Comparison of ENCODE assay signal across 10 mouse cellular contexts in the genomic region with DNA sequence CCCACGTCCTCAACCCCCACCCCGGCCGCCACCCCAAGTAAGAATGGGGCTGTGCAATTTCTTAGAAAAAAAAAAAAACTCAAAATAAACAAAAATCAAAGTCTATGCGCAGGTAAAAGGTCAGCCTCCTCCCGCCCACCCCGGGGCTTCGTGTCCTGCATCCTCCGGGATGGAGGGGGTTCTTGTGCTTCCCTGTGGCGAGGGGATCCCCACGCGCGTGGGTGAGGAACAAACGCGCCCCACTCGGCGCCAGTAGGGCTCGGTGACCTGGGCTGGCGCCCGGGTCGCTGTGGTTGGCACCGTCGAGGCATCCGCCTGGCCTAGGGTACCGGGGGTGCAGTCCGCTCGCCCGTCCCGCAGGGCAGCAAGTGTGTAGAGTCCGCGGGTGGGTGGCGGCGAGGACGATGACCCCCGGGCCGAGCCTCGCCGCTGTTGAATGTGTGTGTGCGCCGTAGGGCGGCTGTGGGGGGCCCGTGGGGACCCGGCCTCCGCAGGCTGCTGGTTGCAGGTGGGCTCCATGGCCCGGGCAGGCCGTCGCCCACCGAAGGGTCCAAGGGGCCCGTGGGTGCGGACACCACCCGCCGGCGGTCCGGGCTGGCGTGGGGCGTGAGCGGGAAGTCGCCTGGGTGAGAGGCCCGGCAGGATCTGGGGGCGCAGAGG. TPM values are rescaled to one million over a fixed set of nuclear protein-coding genes. Genes with fewer than 3 reads are reported as not detected.
DNase-seq lines count a peak whose midpoint lies in the region; ATAC-seq and TF ChIP-seq lines count a peak whose summit lies in the region.
"Had no signal": no experiment of that assay in that cellular context is flagged by ENCODE, and none has a peak within 500 bp of the region (broad histone marks: within the 10 kb centered on the region; RNA-seq: fewer than 3 reads in every experiment).

No protein-coding gene starts in this region.

- H3K9ac ChIP-seq in liver, adult 2 months (ENCODE audit: low read depth, low read length) = peak overlapping the region; percentile 94
- no peak overlapping the region for H3K9ac ChIP-seq in forebrain, embryonic 14.5 days (ENCODE audit: low read length)
- peak overlapping the region; percentile 68 for H3K9ac ChIP-seq in limb, embryonic 13.5 days
- peak overlapping the region; percentile 33; the same call in 1 of the 2 replicates for H3K9ac ChIP-seq in stomach, embryonic 14.5 days (replicated peaks; ENCODE audit: low read depth, low read length)

- no peaks in the 10 kb centered on the region for H3K36me3 ChIP-seq in liver, adult 2 months (ENCODE audit: control insufficient read depth, insufficient read depth, low read length)
- peaks cover 28% of the 10 kb centered on the region for H3K36me3 ChIP-seq in forebrain, embryonic 14.5 days (ENCODE audit: control insufficient read depth, insufficient read depth, low read length)
- peaks cover 8% of the 10 kb centered on the region for H3K36me3 ChIP-seq in limb, embryonic 13.5 days
- no peaks in the 10 kb centered on the region for H3K36me3 ChIP-seq in stomach, embryonic 14.5 days (ENCODE audit: control insufficient read depth, insufficient read depth, low read length)

- no peak for TF ChIP-seq CTCF in liver, adult 2 months (IDR thresholded peaks at IDR 0.05; ENCODE audit: low read depth, low read length)

- intact Hi-C loops in left cerebral cortex, postnatal 25 days (cut with DNase I) = no loop called here

- ATAC-seq in forebrain, embryonic 14.5 days = peak; percentile 9; the same call in 1 of the 2 replicates
- ATAC-seq in limb, embryonic 13.5 days (ENCODE audit: low FRiP score, low read depth) = no peak
- no peak for ATAC-seq in stomach, embryonic 14.5 days (ENCODE audit: insufficient number of reproducible peaks, insufficient read depth, low FRiP score, low read depth)

- peaks cover 13% of the 10 kb centered on the region for H3K4me1 ChIP-seq in liver, adult 2 months (ENCODE audit: control insufficient read depth, insufficient read depth, low read length)
- H3K4me1 ChIP-seq in forebrain, embryonic 14.5 days (ENCODE audit: control insufficient read depth, insufficient read depth, low read length) = no peaks in the 10 kb centered on the region
- peaks cover 24% of the 10 kb centered on the region for H3K4me1 ChIP-seq in limb, embryonic 13.5 days
- peaks cover 3% of the 10 kb centered on the region; the same call in 1 of the 2 replicates for H3K4me1 ChIP-seq in stomach, embryonic 14.5 days (ENCODE audit: control insufficient read depth, insufficient read depth, low read length)

- H3K4me2 ChIP-seq in forebrain, embryonic 14.5 days (ENCODE audit: low read length) = peak overlapping the region; percentile 44
- peak overlapping the region; percentile 77 for H3K4me2 ChIP-seq in limb, embryonic 13.5 days (replicated peaks)
- peak overlapping the region; percentile 83 for H3K4me2 ChIP-seq in stomach, embryonic 14.5 days (replicated peaks; ENCODE audit: low read depth, low read length)

- peak overlapping the region; percentile 92 for H3K27ac ChIP-seq in liver, adult 2 months (replicated peaks; ENCODE audit: insufficient read depth, low read depth, low read length)
- no peak overlapping the region for H3K27ac ChIP-seq in forebrain, embryonic 14.5 days (ENCODE audit: low read depth, low read length)
- H3K27ac ChIP-seq in limb, embryonic 13.5 days = no peak overlapping the region
- no peak overlapping the region for H3K27ac ChIP-seq in stomach, embryonic 14.5 days (ENCODE audit: low read length)

- peak overlapping the region; percentile 57 for H3K4me3 ChIP-seq in liver, adult 2 months (ENCODE audit: insufficient read depth, low read depth, low read length)
- H3K4me3 ChIP-seq in forebrain, embryonic 14.5 days (ENCODE audit: low read depth, low read length) = no peak overlapping the region
- H3K4me3 ChIP-seq in limb, embryonic 13.5 days = peak overlapping the region; percentile 46
- H3K4me3 ChIP-seq in stomach, embryonic 14.5 days (ENCODE audit: low read depth, low read length) = peak overlapping the region; percentile 38

- 28% methylated on average over 59 of the region's 59 CpGs for WGBS in liver, adult 2 months
- 54% methylated on average over 59 of the region's 59 CpGs for WGBS in forebrain, embryonic 14.5 days
- WGBS in limb, embryonic 13.5 days = 41% methylated on average over 59 of the region's 59 CpGs
- 37% methylated on average over 58 of the region's 59 CpGs for WGBS in stomach, embryonic 14.5 days

- no peak for DNase-seq in liver, adult 2 months (ENCODE audit: extremely low read depth, low read depth, low spot score)
- DNase-seq in liver = no peak
- no peak for DNase-seq in forebrain, embryonic 14.5 days (ENCODE audit: low spot score)
- DNase-seq in ovary, postnatal 36 days (ENCODE audit: low spot score) = no peak
- DNase-seq in left cerebral cortex, postnatal 25 days (ENCODE audit: low spot score in 2 of 2) = no peak
- DNase-seq in urinary bladder, postnatal 14 days (ENCODE audit: low spot score) = no peak
- DNase-seq: cerebellum, postnatal 14 days had no signal

- TF ChIP-seq POLR2A in liver, adult 2 months (IDR thresholded peaks at IDR 0.05; ENCODE audit: extremely low read depth, insufficient read depth, low read length) = no peak

- no peaks in the 10 kb centered on the region for H3K27me3 ChIP-seq in liver, adult 2 months (ENCODE audit: control insufficient read depth, insufficient read depth, low read length)
- H3K27me3 ChIP-seq in forebrain, embryonic 14.5 days (replicated peaks; ENCODE audit: control insufficient read depth, insufficient read depth, low read length) = peaks cover 57% of the 10 kb centered on the region
- peaks cover 80% of the 10 kb centered on the region for H3K27me3 ChIP-seq in limb, embryonic 13.5 days
- H3K27me3 ChIP-seq in stomach, embryonic 14.5 days (ENCODE audit: control insufficient read depth, insufficient read depth, low read length) = peaks cover 29% of the 10 kb centered on the region

- peaks cover 10% of the 10 kb centered on the region for H3K9me3 ChIP-seq in forebrain, embryonic 14.5 days (replicated peaks; ENCODE audit: control insufficient read depth, low read length)
- peaks cover 17% of the 10 kb centered on the region for H3K9me3 ChIP-seq in limb, embryonic 13.5 days
- peaks cover 10% of the 10 kb centered on the region for H3K9me3 ChIP-seq in stomach, embryonic 14.5 days (ENCODE audit: control insufficient read depth, low read depth, low read length)

- peaks cover 10% of the 10 kb centered on the region; the same call in 1 of the 2 replicates for H3K79me2 ChIP-seq in liver, adult 2 months (ENCODE audit: control insufficient read depth, insufficient read depth, low read length)

RNA-seq across cellular contexts. Expression of gene Lrg1, which starts 2.0 kb away (rescaled TPM):
- total RNA-seq in liver, adult 2 months (2014; rRNA removed) = 90.0 and 116 TPM in 2 replicates
- 543 and 600 TPM in 2 replicates for polyA plus RNA-seq in liver, adult 2 months (2012; rRNA removed)
- not detected in 2 replicates for polyA plus RNA-seq in forebrain, embryonic 14.5 days (2014; fragmentation: Nextera tagmentation; extraction: Ambion mirVana)
- 0.27 and 0.37 TPM in 2 replicates for polyA plus RNA-seq in limb, embryonic 13.5 days (2015; fragmentation: Nextera tagmentation; extraction: Ambion mirVana)
- 0.18 TPM in 1 of 2 replicates, not detected in the other for polyA plus RNA-seq in stomach, embryonic 14.5 days (2014; fragmentation: Nextera tagmentation; extraction: Ambion mirVana)
- 1 to 10 TPM; 3.1 to 3.5 TPM for total RNA-seq in left cerebral cortex, postnatal 25 days (2021)

RNA-seq across cellular contexts. Expression of gene Plin5, which starts 6.4 kb away (rescaled TPM):
- 19.2 and 24.6 TPM in 2 replicates for total RNA-seq in liver, adult 2 months (2014; rRNA removed)
- 42.7 and 58.2 TPM in 2 replicates for polyA plus RNA-seq in liver, adult 2 months (2012; rRNA removed)
- polyA plus RNA-seq in forebrain, embryonic 14.5 days (2014; fragmentation: Nextera tagmentation; extraction: Ambion mirVana) = 0.42 and 0.67 TPM in 2 replicates
- 0.13 TPM in 1 of 2 replicates, not detected in the other for polyA plus RNA-seq in limb, embryonic 13.5 days (2015; fragmentation: Nextera tagmentation; extraction: Ambion mirVana)
- polyA plus RNA-seq in stomach, embryonic 14.5 days (2014; fragmentation: Nextera tagmentation; extraction: Ambion mirVana) = 0.53 and 0.64 TPM in 2 replicates
- under 1 TPM; 0.64 to 0.87 TPM for total RNA-seq in left cerebral cortex, postnatal 25 days (2021)
- total RNA-seq: hematopoietic stem cell, adult 5-6 weeks had no signal

RNA-seq across cellular contexts. Expression of gene Plin4, which starts 14.2 kb away (rescaled TPM):
- 2.1 and 2.3 TPM in 2 replicates for total RNA-seq in liver, adult 2 months (2014; rRNA removed)
- polyA plus RNA-seq in liver, adult 2 months (2012; rRNA removed) = 1.8 and 2.8 TPM in 2 replicates
- polyA plus RNA-seq in forebrain, embryonic 14.5 days (2014; fragmentation: Nextera tagmentation; extraction: Ambion mirVana) = 0.04 and 0.07 TPM in 2 replicates
- polyA plus RNA-seq in limb, embryonic 13.5 days (2015; fragmentation: Nextera tagmentation; extraction: Ambion mirVana) = 0.03 and 0.04 TPM in 2 replicates
- polyA plus RNA-seq in stomach, embryonic 14.5 days (2014; fragmentation: Nextera tagmentation; extraction: Ambion mirVana) = 0.15 and 0.27 TPM in 2 replicates
- total RNA-seq in left cerebral cortex, postnatal 25 days (2021) = 1 to 10 TPM; 1.4 to 1.6 TPM
- total RNA-seq: hematopoietic stem cell, adult 5-6 weeks had no signal

RNA-seq across cellular contexts. Expression of gene Sema6b, which starts 16.3 kb away (rescaled TPM):
- total RNA-seq in liver, adult 2 months (2014; rRNA removed) = 1.3 TPM in 2 replicates
- 2.7 and 3.9 TPM in 2 replicates for polyA plus RNA-seq in liver, adult 2 months (2012; rRNA removed)
- 9.4 and 12.1 TPM in 2 replicates for polyA plus RNA-seq in forebrain, embryonic 14.5 days (2014; fragmentation: Nextera tagmentation; extraction: Ambion mirVana)
- polyA plus RNA-seq in limb, embryonic 13.5 days (2015; fragmentation: Nextera tagmentation; extraction: Ambion mirVana) = 2.5 and 2.6 TPM in 2 replicates
- 1.1 and 1.3 TPM in 2 replicates for polyA plus RNA-seq in stomach, embryonic 14.5 days (2014; fragmentation: Nextera tagmentation; extraction: Ambion mirVana)
- 100 to 1,000 TPM; 131 TPM for total RNA-seq in left cerebral cortex, postnatal 25 days (2021)

RNA-seq across cellular contexts. Expression of gene Tnfaip8l1, which starts 38.5 kb away (rescaled TPM):
- 16.2 and 20.9 TPM in 2 replicates for total RNA-seq in liver, adult 2 months (2014; rRNA removed)
- 21.8 and 25.5 TPM in 2 replicates for polyA plus RNA-seq in liver, adult 2 months (2012; rRNA removed)
- 9.7 and 10.9 TPM in 2 replicates for polyA plus RNA-seq in forebrain, embryonic 14.5 days (2014; fragmentation: Nextera tagmentation; extraction: Ambion mirVana)
- 11.3 and 12.0 TPM in 2 replicates for polyA plus RNA-seq in limb, embryonic 13.5 days (2015; fragmentation: Nextera tagmentation; extraction: Ambion mirVana)
- 13.3 and 13.7 TPM in 2 replicates for polyA plus RNA-seq in stomach, embryonic 14.5 days (2014; fragmentation: Nextera tagmentation; extraction: Ambion mirVana)
- total RNA-seq in left cerebral cortex, postnatal 25 days (2021) = 1 to 10 TPM; 7.8 to 8.9 TPM

Comparison
In these comparisons a context has a peak if more than half of its experiments do, and no peak if none do; other contexts are left out.
1. RNA of gene Lrg1, which starts 2.0 kb away (polyA plus RNA-seq): 543 to 600 TPM in liver, adult 2 months; 0.27 to 0.37 TPM in limb, embryonic 13.5 days, not detected in forebrain, embryonic 14.5 days and 0.18 TPM in stomach, embryonic 14.5 days; every median in the first group is over 100 times any median in the second.
2. RNA of gene Plin5, which starts 6.4 kb away (polyA plus RNA-seq): 42.7 to 58.2 TPM in liver, adult 2 months; 0.53 to 0.64 TPM in stomach, embryonic 14.5 days, 0.42 to 0.67 TPM in forebrain, embryonic 14.5 days and 0.13 TPM in limb, embryonic 13.5 days; every median in the first group is over 10 times any median in the second.
3. Peak in every context shown above with its lines, with median percentiles within 50 percentile points of each other: H3K4me2 ChIP-seq.